Mouse (Mus musculus): Measurements from ENCODE around the gene Mfsd11. TPM values are rescaled to one million over a fixed set of nuclear protein-coding genes. Genes with fewer than 3 reads are reported as not detected.
"Not testable (repeated sequence)": the region's sequence is repeated elsewhere in the genome, so short reads cannot be mapped to it uniquely, and the experiment has no call there.

Gene Mfsd11
- polyA plus RNA-seq, 1 experiment: 36.7 TPM

DNA sequence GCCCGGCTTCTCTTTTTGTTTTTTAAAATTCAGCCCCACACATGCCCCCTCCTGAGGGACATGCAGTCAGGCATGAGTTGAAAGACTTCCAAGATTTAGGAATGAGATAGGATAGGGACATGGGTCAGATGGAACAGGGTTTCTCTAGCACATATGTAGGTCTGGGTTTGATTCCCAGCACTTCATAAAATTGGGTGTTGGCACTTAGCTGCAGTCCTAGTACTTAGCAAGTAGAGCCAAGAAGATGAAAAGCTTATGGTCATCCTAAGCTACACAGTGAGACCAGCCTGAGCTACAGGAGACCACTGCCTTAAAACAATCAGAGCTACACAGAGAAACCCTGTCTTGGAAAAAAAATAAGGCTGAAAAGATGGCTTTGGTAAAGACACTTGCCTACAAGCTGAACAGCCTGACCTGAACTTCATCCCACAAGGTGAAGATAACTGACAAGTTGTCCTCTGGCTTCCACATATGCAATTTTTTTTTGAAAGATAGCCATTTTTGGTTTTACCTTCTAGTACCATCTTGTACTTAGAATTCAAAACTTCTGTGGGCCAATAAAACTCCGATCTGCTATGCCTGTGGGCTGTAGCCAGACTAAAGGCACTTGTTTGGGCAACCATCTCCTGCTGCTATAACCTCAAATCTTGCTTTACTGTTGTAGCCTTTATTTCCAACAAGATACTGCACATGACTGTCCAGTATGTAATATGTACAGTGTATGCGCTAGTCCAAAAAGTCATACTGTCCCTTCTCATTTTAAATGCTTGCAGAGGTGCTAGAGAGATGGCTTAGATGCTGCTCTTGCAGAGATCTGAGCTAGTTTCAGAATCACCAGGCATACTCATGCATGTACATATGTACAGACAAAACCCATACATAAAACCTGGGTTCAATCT, 4.8 kb upstream of the Mfsd11 start:
- DNase-seq (ENCODE audit: low read depth): no peak

- DNase-seq (ENCODE audit: low read depth): no peak
Measured at GRCm38 (mm10) chr11:116848086-116848876, 4.0 kb upstream of the Mfsd11 start.

GRCm38 (mm10) chr11:116848877-116849178, 3.4 kb upstream of the Mfsd11 start:
- not testable (repeated sequence) for DNase-seq (ENCODE audit: low read depth)

- DNase-seq (ENCODE audit: low read depth): no peak
Measured at GRCm38 (mm10) chr11:116849587-116849986, 2.7 kb upstream of the Mfsd11 start.

DNA sequence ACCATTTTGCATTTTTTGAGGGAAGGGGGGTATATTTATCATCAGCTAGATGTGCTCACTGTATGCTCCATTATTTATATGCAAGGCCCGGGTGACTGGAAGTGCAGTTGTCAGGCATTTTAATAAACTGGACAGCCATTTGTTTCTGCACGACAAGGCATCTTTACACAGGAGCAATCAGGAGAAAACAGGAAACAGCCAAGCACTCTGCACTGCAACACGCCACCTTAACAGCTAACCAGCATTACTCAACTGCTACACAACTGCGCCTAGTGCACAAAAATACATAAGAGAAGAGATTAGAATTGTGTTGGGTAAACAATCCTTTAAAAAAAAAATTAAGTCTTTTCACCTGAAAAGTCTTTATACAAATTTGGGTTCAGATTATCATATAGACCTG, 2.2 kb upstream of the Mfsd11 start:
- no peak for DNase-seq (ENCODE audit: low read depth)

GRCm38 (mm10) chr11:116850833-116851477, 1.3 kb upstream of the Mfsd11 start:
- no peak for DNase-seq (ENCODE audit: low read depth)

GRCm38 (mm10) chr11:116851576-116852290, 507 bp upstream of the Mfsd11 start:
- DNase-seq (ENCODE audit: low read depth): no peak

DNA sequence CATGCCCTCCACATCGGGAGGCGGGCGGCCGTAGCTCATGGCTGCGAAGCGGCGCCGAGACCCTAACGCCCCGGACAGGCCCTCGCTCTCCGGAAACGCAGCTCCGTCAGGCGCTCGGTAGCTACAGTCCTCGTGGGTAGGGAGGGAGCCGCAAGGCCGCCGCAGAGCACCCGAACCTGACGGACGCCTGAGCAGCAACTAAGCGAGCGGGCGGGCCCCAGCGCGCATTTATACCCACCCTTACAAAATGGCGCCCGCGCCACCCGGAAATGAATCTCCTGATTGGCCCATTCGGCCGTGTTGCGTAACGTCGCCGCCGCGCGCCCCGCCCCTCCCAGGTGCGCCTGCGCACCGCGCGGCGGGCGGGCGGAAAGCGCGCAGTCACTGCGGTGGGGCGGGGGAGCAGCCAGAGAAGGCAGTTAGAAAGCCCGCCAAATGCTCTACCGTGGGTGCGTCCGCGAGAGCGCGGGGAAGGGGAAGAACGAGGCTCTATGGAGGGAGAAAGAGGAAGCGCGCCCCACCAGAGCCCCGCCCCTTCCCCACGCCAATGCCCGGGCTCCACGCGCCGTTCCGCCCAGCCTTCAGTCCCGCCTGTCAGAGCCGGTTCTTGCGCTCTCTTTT, 761 bp downstream of the Mfsd11 start, which contains the start of gene Srsf2:
TSS of gene Srsf2 (minus strand) at position 204 of the 621 bp plus-strand sequence.
- no peak for DNase-seq (ENCODE audit: low read depth)

DNA sequence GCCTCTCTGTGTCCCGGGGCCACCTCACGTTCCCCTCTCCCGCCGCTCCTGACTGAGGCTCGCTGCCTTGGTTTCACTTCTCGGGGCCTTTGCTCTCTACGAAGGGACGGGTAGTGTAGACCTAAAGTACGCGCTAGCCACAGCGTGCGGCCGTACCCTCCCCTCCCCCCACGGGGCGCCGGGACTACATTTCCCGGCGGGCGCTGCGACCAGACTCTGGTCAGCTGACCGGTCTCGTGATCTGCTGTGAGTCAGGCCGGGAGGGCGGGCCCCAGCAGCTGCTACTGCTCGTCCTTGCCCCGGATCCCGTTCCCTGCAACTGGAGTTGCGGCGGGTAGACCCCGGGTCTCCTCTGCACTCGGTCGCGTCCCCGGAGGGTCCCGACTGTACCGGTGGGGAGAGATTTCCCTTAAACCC, 1.3 kb downstream of the Mfsd11 start:
- DNase-seq (ENCODE audit: low read depth): no peak

DNA sequence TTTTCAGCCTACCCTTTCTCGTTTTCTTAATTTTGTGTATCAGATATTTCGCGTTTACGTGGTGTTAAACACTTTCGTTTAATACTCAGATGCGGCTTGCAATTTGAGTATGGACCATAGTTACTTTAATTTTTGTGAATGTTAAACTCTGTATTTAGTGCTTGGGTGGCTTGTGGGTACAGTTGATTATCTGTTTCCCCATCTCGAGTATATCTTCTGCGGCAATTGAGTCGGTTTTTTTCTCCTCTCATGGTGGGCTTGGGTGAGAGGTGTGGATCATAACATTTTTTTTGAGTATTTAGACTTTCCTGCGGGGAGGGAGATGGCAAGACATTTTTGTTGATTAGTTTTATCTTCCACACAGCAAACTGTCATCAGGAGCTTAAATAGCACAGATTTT, 2.0 kb downstream of the Mfsd11 start:
- DNase-seq (ENCODE audit: low read depth): no peak

DNA sequence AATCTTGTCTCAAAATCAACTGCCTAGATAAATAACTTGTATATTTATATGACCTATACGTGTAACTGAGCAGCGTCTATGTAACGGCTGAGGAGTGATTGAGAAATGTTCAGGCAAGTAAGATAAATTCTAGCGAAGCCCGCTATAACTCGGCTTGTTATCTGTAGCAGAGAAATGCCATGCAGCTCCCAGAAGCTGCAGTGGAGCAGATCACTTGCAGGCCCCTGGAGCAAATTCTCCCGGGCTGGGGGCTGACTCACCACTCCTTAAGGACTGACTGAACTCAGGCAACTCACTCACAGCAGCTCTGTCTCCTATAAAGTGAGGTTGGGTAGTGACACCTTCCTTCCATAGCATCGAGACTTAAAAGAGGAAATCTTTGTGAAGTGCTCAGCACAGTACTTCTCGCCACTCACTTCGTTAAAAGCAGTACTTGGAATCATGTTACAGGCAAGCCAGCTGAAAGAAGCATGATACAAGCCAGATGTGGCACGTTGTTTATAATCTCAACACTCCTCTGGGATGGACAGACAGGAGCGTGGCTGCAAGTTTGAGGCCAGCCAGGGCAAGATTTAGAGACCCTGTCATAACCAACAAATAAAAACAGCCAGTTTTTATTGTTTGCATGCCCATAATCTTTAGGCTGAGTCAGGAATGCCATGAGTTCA, 5.1 kb downstream of the Mfsd11 start:
- no peak for DNase-seq (ENCODE audit: low read depth)

DNA sequence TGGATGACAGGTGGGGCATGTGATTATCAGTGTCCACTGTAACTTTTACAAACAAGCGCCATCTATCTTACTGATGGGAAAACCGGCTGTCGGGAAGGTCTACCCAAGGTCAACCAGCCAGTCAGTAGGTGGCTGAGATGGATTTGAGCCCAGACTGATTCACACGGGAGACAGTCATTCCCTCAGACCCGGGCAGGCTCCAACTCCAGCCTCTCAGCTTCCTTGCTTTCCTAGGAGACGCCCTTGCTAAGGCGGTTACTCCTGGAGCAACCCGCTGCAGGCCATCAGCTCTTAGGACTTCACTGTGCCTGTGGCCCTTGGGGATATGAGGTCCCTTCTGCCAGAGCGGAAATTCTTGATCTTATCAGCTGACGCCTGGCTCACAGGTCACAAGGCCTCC, 12.2 kb downstream of the Mfsd11 start:
- no peak for DNase-seq (ENCODE audit: low read depth)

DNA sequence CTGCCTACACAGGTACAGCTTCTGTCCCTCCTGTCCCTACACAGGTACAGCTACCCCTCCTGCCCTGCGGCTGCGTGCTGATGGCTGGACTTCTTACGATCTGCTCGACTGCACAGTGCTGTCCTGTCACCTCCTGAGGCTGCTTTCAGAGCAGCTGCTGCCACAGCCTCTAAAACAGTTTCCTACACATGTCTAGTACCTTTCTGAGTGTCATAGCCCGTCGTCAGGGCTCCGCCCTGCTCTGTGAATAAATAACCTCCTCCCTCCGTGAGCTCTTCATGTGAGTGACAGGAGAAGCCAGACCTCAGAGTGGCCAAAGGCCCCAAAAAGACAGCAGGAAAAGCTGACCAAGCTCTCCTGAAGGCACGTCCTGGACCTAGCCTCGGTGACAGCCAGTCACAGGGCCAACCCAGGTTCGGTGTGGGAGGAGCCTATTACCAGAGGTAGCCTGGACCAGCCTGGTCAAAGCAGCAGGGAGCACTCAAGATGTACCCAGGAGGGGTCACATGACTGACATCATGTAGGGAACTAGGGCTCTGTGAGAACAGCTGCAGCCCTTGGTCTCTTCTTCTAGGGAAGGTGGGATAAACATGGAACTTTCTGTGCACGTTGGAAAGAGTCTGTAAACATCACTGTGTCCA, 13.8 kb downstream of the Mfsd11 start:
- no peak for DNase-seq (ENCODE audit: low read depth)

DNA sequence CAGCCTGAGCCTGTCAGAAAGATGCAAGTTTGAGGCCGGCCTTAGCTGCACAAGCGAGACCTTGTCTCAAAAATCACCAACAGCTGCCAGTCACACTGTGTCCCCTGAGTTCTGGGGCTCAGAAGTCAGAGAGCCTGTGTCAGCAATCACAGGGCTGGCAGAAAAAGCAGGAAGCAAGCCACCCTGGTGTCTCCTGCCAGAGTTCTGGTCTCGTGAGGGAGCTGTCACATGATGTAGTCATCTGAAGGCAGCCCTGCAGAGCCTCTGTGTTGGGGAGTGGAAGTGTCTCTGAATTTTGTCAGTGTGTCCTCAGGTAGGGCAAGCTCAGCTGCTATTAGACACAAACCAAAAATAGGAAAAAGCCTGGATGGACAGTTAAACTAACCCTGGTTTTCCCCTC, 15.9 kb downstream of the Mfsd11 start:
- DNase-seq (ENCODE audit: low read depth): no peak

- peak; percentile 81 for DNase-seq (ENCODE audit: low read depth)
Measured at GRCm38 (mm10) chr11:116869223-116869622, 17.0 kb downstream of the Mfsd11 start.

DNA sequence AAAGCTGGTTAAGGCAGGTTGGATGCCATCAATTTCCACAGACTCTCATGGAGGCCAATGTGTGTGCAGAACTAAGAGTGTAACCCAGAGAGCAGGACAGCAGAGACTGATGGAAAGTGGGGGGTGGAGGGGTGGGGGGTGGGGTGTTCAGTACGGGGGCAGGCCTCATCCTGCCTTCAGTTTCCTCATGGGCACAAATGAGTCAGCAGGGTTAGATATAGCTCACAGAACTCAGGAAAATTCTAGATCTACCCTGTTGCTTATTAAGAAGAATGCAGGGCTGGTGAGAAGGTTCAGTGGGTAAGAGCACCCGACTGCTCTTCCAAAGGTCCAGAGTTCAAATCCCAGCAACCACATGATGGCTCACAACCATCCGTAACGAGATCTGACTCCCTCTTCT, 17.4 kb downstream of the Mfsd11 start:
- DNase-seq (ENCODE audit: low read depth): no peak

- DNase-seq (ENCODE audit: low read depth): no peak
Measured at GRCm38 (mm10) chr11:116871538-116871937, 19.3 kb downstream of the Mfsd11 start.

DNA sequence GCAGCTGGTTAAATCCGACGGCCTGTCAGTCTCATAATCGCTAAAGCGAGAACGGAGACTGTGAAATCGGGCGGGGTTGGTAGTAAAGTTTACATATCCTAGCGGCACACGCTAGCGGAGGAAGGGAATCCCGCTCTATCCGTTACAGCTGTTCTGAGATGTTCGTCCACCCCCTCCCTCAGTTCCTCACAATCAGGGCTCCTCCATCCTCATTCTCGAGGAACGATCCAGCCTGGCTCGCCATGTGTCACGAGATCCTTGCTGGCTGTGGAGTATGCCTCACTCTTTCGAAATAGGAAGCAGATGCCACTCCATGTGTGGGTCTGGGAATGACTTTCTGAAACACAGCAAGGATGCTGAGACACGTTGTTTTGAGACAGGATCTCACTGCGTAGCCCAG, 21.7 kb downstream of the Mfsd11 start:
- DNase-seq (ENCODE audit: low read depth): no peak

- DNase-seq (ENCODE audit: low read depth): no peak
Measured at GRCm38 (mm10) chr11:116878454-116878853, 26.2 kb downstream of the Mfsd11 start.

DNA sequence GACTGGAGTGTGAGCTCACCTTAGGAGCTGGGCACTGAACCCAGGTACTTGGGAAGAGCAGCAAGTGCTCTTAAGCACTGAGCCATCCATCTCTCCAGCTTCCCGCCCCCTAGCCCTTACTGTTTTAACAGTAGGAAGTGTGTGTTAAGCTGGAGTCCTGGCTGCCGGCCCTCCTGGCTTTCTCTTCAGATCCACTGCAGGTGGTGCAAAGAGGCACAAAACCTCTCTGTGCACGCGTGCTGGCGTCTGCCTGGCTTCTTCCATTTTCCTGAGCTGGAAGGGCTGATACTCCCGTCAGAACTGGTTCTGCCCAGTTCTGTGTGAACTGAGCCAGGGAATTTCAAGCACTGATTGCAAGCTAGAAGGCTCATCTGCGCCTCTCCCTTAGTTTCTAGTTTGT, 28.6 kb downstream of the Mfsd11 start:
- no peak for DNase-seq (ENCODE audit: low read depth)

All from gonadal fat pad, adult 2 months (tissue).